Mouse (Mus musculus): ENCODE data around the gene Utrn. TPM values are rescaled to one million over a fixed set of nuclear protein-coding genes. Genes with fewer than 3 reads are reported as not detected.

The Utrn gene
- polyA plus RNA-seq, 1 experiment from 2014 or later, result 21.5 TPM

- Histone ChIP-seq H3K4me2 (replicated peaks; ENCODE audit: low read depth) (no peak overlapping the region), H3K9me3 (ENCODE audit: control insufficient read depth) (no peaks in the 10 kb centered on the region), H3K4me3 (ENCODE audit: low read depth, low read length) (no peak overlapping the region), H3K27me3 (replicated peaks; ENCODE audit: control insufficient read depth, insufficient read depth, low read length) (no peaks in the 10 kb centered on the region), H3K36me3 (ENCODE audit: control insufficient read depth, insufficient read depth) (no peaks in the 10 kb centered on the region), H3K27ac (ENCODE audit: low read depth, low read length) (no peak overlapping the region), H3K9ac (ENCODE audit: low read depth, low read length) (no peak overlapping the region), H3K4me1 (replicated peaks; ENCODE audit: control insufficient read depth, insufficient read depth, low read length) (no peaks in the 10 kb centered on the region)
- TF ChIP-seq CTCF (IDR thresholded peaks at IDR 0.05; ENCODE audit: low read depth), result no peak
- 83% methylated on average over 3 of the region's 3 CpGs for WGBS
- ATAC-seq, result no peak
Observed at GRCm38 (mm10) chr10:12876426-12876825, 7.3 kb upstream of the Utrn start.

- WGBS, result 95% methylated on average over 4 of the region's 4 CpGs
- no peaks in the 10 kb centered on the region for H3K9me3 ChIP-seq (ENCODE audit: control insufficient read depth)
- H3K4me1 ChIP-seq (replicated peaks; ENCODE audit: control insufficient read depth, insufficient read depth, low read length), result no peaks in the 10 kb centered on the region
- no peak overlapping the region for H3K4me2 ChIP-seq (replicated peaks; ENCODE audit: low read depth)
- TF ChIP-seq CTCF (IDR thresholded peaks at IDR 0.05; ENCODE audit: low read depth), result no peak
- no peaks in the 10 kb centered on the region for H3K36me3 ChIP-seq (ENCODE audit: control insufficient read depth, insufficient read depth)
- H3K9ac ChIP-seq (ENCODE audit: low read depth, low read length), result no peak overlapping the region
- no peak for ATAC-seq
- no peaks in the 10 kb centered on the region for H3K27me3 ChIP-seq (replicated peaks; ENCODE audit: control insufficient read depth, insufficient read depth, low read length)
- H3K27ac ChIP-seq (ENCODE audit: low read depth, low read length), result no peak overlapping the region
- no peak overlapping the region for H3K4me3 ChIP-seq (ENCODE audit: low read depth, low read length)
Observed at GRCm38 (mm10) chr10:12875410-12875809, 6.2 kb upstream of the Utrn start.

DNA sequence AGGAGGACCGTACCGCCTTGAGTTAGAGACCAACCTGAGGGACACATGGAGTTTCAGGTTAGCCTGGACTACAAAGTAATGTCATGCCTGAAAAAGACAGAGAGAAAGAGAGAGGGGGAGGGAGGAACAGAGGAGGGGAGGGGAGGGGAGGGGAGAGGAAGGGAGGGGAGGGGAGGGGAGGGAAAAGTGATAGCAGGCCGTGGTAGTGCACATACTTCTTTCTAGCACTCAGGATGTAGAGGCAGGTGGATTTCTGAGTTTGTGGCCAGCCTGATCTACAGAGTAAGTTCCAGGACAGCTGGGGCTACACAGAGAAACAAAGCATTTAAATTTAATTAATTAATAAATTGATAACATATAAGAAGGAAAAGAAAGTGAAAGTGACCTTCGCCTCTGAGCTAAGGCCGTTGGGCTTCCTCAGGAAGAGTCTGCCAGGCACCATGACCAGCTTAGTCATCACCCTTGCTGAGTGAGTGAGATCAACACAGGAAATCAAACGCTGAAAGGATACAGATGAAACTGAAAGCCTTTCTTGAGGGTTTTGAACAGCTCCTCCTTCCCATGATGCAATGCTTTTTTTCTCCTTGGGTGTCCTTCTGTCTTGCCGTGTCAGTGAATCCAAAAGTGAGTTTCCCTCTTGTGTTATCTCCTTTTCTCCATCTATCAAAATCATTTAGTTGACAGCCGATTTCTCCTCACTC, 5.6 kb upstream of the Utrn start:
- Histone ChIP-seq H3K27ac (ENCODE audit: low read depth, low read length) (no peak overlapping the region), H3K36me3 (ENCODE audit: control insufficient read depth, insufficient read depth) (no peaks in the 10 kb centered on the region), H3K9ac (ENCODE audit: low read depth, low read length) (no peak overlapping the region), H3K4me2 (replicated peaks; ENCODE audit: low read depth) (no peak overlapping the region), H3K4me3 (ENCODE audit: low read depth, low read length) (no peak overlapping the region), H3K27me3 (replicated peaks; ENCODE audit: control insufficient read depth, insufficient read depth, low read length) (no peaks in the 10 kb centered on the region), H3K9me3 (ENCODE audit: control insufficient read depth) (no peaks in the 10 kb centered on the region), H3K4me1 (replicated peaks; ENCODE audit: control insufficient read depth, insufficient read depth, low read length) (no peaks in the 10 kb centered on the region)
- no peak for TF ChIP-seq CTCF (IDR thresholded peaks at IDR 0.05; ENCODE audit: low read depth)
- WGBS, result 56% methylated on average over 8 of the region's 8 CpGs
- ATAC-seq, result peak; percentile 83

GRCm38 (mm10) chr10:12869846-12870245, 681 bp upstream of the Utrn start:
- WGBS, result 38% methylated on average over 1 of the region's 1 CpGs
- no peaks in the 10 kb centered on the region for H3K36me3 ChIP-seq (ENCODE audit: control insufficient read depth, insufficient read depth)
- no peak for TF ChIP-seq CTCF (IDR thresholded peaks at IDR 0.05; ENCODE audit: low read depth)
- no peak overlapping the region for H3K9ac ChIP-seq (ENCODE audit: low read depth, low read length)
- H3K4me2 ChIP-seq (replicated peaks; ENCODE audit: low read depth), result peak overlapping the region; percentile 82
- no peak overlapping the region for H3K27ac ChIP-seq (ENCODE audit: low read depth, low read length)
- H3K9me3 ChIP-seq (ENCODE audit: control insufficient read depth), result no peaks in the 10 kb centered on the region
- peaks cover 5% of the 10 kb centered on the region for H3K4me1 ChIP-seq (replicated peaks; ENCODE audit: control insufficient read depth, insufficient read depth, low read length)
- ATAC-seq, result no peak
- H3K4me3 ChIP-seq (ENCODE audit: low read depth, low read length), result no peak overlapping the region
- H3K27me3 ChIP-seq (replicated peaks; ENCODE audit: control insufficient read depth, insufficient read depth, low read length), result no peaks in the 10 kb centered on the region

DNA sequence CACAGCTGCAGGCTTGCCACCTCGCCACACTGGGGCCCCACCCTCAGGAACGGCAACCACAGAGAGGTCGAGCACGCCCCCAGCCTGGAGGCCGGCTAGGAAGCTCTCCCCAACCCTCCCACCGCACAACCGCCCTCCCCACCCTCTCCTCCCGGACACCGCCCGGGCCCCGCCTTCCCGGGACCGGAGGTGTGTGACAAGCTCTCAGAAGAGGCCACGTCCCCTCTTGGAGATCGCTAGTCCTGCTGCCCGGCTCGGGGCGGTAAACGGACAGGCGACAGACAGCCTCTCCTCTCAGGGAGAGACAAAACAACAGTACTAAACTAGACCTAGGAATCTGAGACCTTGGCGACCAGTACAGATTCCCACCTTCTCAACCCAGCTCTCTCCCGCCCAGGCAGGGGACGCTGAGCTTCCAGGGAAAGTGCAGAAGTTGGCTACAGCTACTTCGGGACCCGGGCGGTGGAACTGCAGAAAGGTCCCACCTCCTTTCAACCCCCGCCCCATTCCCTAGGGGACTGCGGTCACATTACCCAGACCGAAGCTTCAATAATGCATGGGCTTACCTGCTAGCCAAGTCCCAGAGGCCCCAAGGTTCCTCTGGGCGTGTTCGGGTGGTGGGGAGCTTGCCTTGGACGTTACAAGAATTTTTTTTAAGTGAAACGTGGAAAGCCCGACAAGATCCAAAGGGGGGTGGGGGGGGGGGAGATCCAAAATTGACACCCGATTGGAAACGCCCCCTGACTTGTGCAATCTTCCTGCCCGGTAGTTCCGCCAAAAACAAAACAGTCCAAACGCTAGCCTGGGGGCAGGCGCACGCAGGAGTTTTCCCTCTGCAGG, 756 bp downstream of the Utrn start:
- no peaks in the 10 kb centered on the region for H3K36me3 ChIP-seq (ENCODE audit: control insufficient read depth, insufficient read depth)
- 0 out of 2 replicates have a peak, but pooled peaks have one; percentile 1 for TF ChIP-seq CTCF (IDR thresholded peaks at IDR 0.05; ENCODE audit: low read depth)
- peaks cover 5% of the 10 kb centered on the region for H3K4me1 ChIP-seq (replicated peaks; ENCODE audit: control insufficient read depth, insufficient read depth, low read length)
- peak; percentile 82 for ATAC-seq
- no peaks in the 10 kb centered on the region for H3K27me3 ChIP-seq (replicated peaks; ENCODE audit: control insufficient read depth, insufficient read depth, low read length)
- WGBS, result under 1% methylated on average over 37 of the region's 41 CpGs
- peak overlapping the region; percentile 82 for H3K4me2 ChIP-seq (replicated peaks; ENCODE audit: low read depth)
- H3K9me3 ChIP-seq (ENCODE audit: control insufficient read depth), result no peaks in the 10 kb centered on the region
- H3K4me3 ChIP-seq (ENCODE audit: low read depth, low read length), result peak overlapping the region; percentile 77
- H3K27ac ChIP-seq (ENCODE audit: low read depth, low read length), result peak overlapping the region; percentile 78
- H3K9ac ChIP-seq (ENCODE audit: low read depth, low read length), result peak overlapping the region; percentile 88

GRCm38 (mm10) chr10:12867733-12868188, 1.4 kb downstream of the Utrn start:
- H3K4me2 ChIP-seq (replicated peaks; ENCODE audit: low read depth), result peak overlapping the region; percentile 82
- H3K4me3 ChIP-seq (ENCODE audit: low read depth, low read length), result peak overlapping the region; percentile 77
- peaks cover 5% of the 10 kb centered on the region for H3K4me1 ChIP-seq (replicated peaks; ENCODE audit: control insufficient read depth, insufficient read depth, low read length)
- H3K9me3 ChIP-seq (ENCODE audit: control insufficient read depth), result no peaks in the 10 kb centered on the region
- no peak overlapping the region; the same call in 1 of the 2 replicates for H3K27ac ChIP-seq (ENCODE audit: low read depth, low read length)
- no peaks in the 10 kb centered on the region for H3K36me3 ChIP-seq (ENCODE audit: control insufficient read depth, insufficient read depth)
- no peak for ATAC-seq
- TF ChIP-seq CTCF (IDR thresholded peaks at IDR 0.05; ENCODE audit: low read depth), result no peak; the same call in 1 of the 2 replicates
- WGBS, result 0% methylated on average over 12 of the region's 12 CpGs
- H3K27me3 ChIP-seq (replicated peaks; ENCODE audit: control insufficient read depth, insufficient read depth, low read length), result no peaks in the 10 kb centered on the region
- peak overlapping the region; percentile 88 for H3K9ac ChIP-seq (ENCODE audit: low read depth, low read length)

Data from intestine, postnatal 0 days (tissue).